Mouse (Mus musculus): ENCODE measurements around the gene Lmln. TPM values are rescaled to one million over a fixed set of nuclear protein-coding genes. Genes with fewer than 3 reads are reported as not detected.
"Not testable (repeated sequence)": the region's sequence is repeated elsewhere in the genome, so short reads cannot be mapped to it uniquely, and the experiment has no call there.

Gene Lmln
- polyA plus RNA-seq, 1 experiment: 1.3 TPM

- TF ChIP-seq POLR2A (IDR thresholded peaks at IDR 0.05; ENCODE audit: low read depth, low read length) (no peak), CTCF (IDR thresholded peaks at IDR 0.05; ENCODE audit: extremely low read depth, insufficient read depth, insufficient read length, insufficient replicate concordance) (no peak)
- WGBS: 67% methylated on average over 14 of the region's 14 CpGs
- Histone ChIP-seq H3K27ac (ENCODE audit: insufficient read depth, low read length) (no peak overlapping the region), H3K4me1 (ENCODE audit: control insufficient read depth, insufficient read depth, insufficient read length) (no peaks in the 10 kb centered on the region), H3K27me3 (ENCODE audit: control insufficient read depth, insufficient read depth, low read length) (no peaks in the 10 kb centered on the region), H3K36me3 (ENCODE audit: control insufficient read depth, insufficient read depth, low read length) (no peaks in the 10 kb centered on the region), H3K4me3 (ENCODE audit: extremely low read depth, insufficient read depth, insufficient read length) (no peak overlapping the region)
- DNase-seq (ENCODE audit: low read depth in 1 of 2, low spot score in 2 of 2): no peak
Observed at GRCm38 (mm10) chr16:33158590-33159071, 96.3 kb downstream of the Lmln start.

GRCm38 (mm10) chr16:33159363-33159762, 97.0 kb downstream of the Lmln start:
- WGBS: 86% methylated on average over 2 of the region's 2 CpGs
- TF ChIP-seq CTCF (IDR thresholded peaks at IDR 0.05; ENCODE audit: extremely low read depth, insufficient read depth, insufficient read length, insufficient replicate concordance) (no peak), POLR2A (IDR thresholded peaks at IDR 0.05; ENCODE audit: low read depth, low read length) (no peak)
- H3K27ac ChIP-seq (ENCODE audit: insufficient read depth, low read length): no peak overlapping the region

GRCm38 (mm10) chr16:33163330-33164090, 101.2 kb downstream of the Lmln start:
- Histone ChIP-seq H3K36me3 (ENCODE audit: control insufficient read depth, insufficient read depth, low read length) (no peaks in the 10 kb centered on the region), H3K4me3 (ENCODE audit: extremely low read depth, insufficient read depth, insufficient read length) (no peak overlapping the region), H3K4me1 (ENCODE audit: control insufficient read depth, insufficient read depth, insufficient read length) (no peaks in the 10 kb centered on the region), H3K27me3 (ENCODE audit: control insufficient read depth, insufficient read depth, low read length) (no peaks in the 10 kb centered on the region), H3K27ac (ENCODE audit: insufficient read depth, low read length) (no peak overlapping the region)
- DNase-seq (ENCODE audit: low read depth in 1 of 2, low spot score in 2 of 2): no peak
- no peak for TF ChIP-seq CTCF (IDR thresholded peaks at IDR 0.05; ENCODE audit: extremely low read depth, insufficient read depth, insufficient read length, insufficient replicate concordance)
- TF ChIP-seq POLR2A (IDR thresholded peaks at IDR 0.05; ENCODE audit: low read depth, low read length): no peak
- WGBS: 84% methylated on average over 13 of the region's 13 CpGs

More at GRCm38 (mm10) chr16:33159363-33159762, 97.0 kb downstream of the Lmln start:
- H3K36me3 ChIP-seq (ENCODE audit: control insufficient read depth, insufficient read depth, low read length): no peaks in the 10 kb centered on the region
- H3K4me3 ChIP-seq (ENCODE audit: extremely low read depth, insufficient read depth, insufficient read length): no peak overlapping the region
- H3K27me3 ChIP-seq (ENCODE audit: control insufficient read depth, insufficient read depth, low read length): no peaks in the 10 kb centered on the region
- DNase-seq (ENCODE audit: low read depth in 1 of 2, low spot score in 2 of 2): no peak
- no peaks in the 10 kb centered on the region for H3K4me1 ChIP-seq (ENCODE audit: control insufficient read depth, insufficient read depth, insufficient read length)

GRCm38 (mm10) chr16:33166284-33166683, 104.0 kb downstream of the Lmln start:
- H3K27me3 ChIP-seq (ENCODE audit: control insufficient read depth, insufficient read depth, low read length); H3K4me1 ChIP-seq (ENCODE audit: control insufficient read depth, insufficient read depth, insufficient read length); H3K4me3 ChIP-seq (ENCODE audit: extremely low read depth, insufficient read depth, insufficient read length); H3K27ac ChIP-seq (ENCODE audit: insufficient read depth, low read length); H3K36me3 ChIP-seq (ENCODE audit: control insufficient read depth, insufficient read depth, low read length): not testable (repeated sequence)
- 68% methylated on average over 6 of the region's 6 CpGs for WGBS
- DNase-seq (ENCODE audit: low read depth in 1 of 2, low spot score in 2 of 2): peak in 1 of 2 experiments; percentile 44

GRCm38 (mm10) chr16:33167537-33167936, 105.2 kb downstream of the Lmln start:
- WGBS: 42% methylated on average over 5 of the region's 5 CpGs
- H3K27ac ChIP-seq (ENCODE audit: insufficient read depth, low read length): no peak overlapping the region
- no peak overlapping the region for H3K4me3 ChIP-seq (ENCODE audit: extremely low read depth, insufficient read depth, insufficient read length)
- H3K36me3 ChIP-seq (ENCODE audit: control insufficient read depth, insufficient read depth, low read length): no peaks in the 10 kb centered on the region
- no peaks in the 10 kb centered on the region for H3K27me3 ChIP-seq (ENCODE audit: control insufficient read depth, insufficient read depth, low read length)
- no peak for DNase-seq (ENCODE audit: low read depth in 1 of 2, low spot score in 2 of 2)
- no peaks in the 10 kb centered on the region for H3K4me1 ChIP-seq (ENCODE audit: control insufficient read depth, insufficient read depth, insufficient read length)
- TF ChIP-seq CTCF (IDR thresholded peaks at IDR 0.05; ENCODE audit: extremely low read depth, insufficient read depth, insufficient read length, insufficient replicate concordance): no peak; the same call in 1 of the 2 replicates
- no peak for TF ChIP-seq POLR2A (IDR thresholded peaks at IDR 0.05; ENCODE audit: low read depth, low read length)

- TF ChIP-seq CTCF (IDR thresholded peaks at IDR 0.05; ENCODE audit: extremely low read depth, insufficient read depth, insufficient read length, insufficient replicate concordance) (no peak), POLR2A (IDR thresholded peaks at IDR 0.05; ENCODE audit: low read depth, low read length) (no peak)
- DNase-seq (ENCODE audit: low read depth in 1 of 2, low spot score in 2 of 2): no peak
- no peak overlapping the region for H3K4me3 ChIP-seq (ENCODE audit: extremely low read depth, insufficient read depth, insufficient read length)
- no peaks in the 10 kb centered on the region for H3K36me3 ChIP-seq (ENCODE audit: control insufficient read depth, insufficient read depth, low read length)
- no peaks in the 10 kb centered on the region for H3K27me3 ChIP-seq (ENCODE audit: control insufficient read depth, insufficient read depth, low read length)
- no peaks in the 10 kb centered on the region for H3K4me1 ChIP-seq (ENCODE audit: control insufficient read depth, insufficient read depth, insufficient read length)
- WGBS: 80% methylated on average over 8 of the region's 8 CpGs
- H3K27ac ChIP-seq (ENCODE audit: insufficient read depth, low read length): no peak overlapping the region
Observed at GRCm38 (mm10) chr16:33169471-33170034, 107.2 kb downstream of the Lmln start.
